26 mouse cellular contexts compared by ENCODE assay signal in the genomic region with DNA sequence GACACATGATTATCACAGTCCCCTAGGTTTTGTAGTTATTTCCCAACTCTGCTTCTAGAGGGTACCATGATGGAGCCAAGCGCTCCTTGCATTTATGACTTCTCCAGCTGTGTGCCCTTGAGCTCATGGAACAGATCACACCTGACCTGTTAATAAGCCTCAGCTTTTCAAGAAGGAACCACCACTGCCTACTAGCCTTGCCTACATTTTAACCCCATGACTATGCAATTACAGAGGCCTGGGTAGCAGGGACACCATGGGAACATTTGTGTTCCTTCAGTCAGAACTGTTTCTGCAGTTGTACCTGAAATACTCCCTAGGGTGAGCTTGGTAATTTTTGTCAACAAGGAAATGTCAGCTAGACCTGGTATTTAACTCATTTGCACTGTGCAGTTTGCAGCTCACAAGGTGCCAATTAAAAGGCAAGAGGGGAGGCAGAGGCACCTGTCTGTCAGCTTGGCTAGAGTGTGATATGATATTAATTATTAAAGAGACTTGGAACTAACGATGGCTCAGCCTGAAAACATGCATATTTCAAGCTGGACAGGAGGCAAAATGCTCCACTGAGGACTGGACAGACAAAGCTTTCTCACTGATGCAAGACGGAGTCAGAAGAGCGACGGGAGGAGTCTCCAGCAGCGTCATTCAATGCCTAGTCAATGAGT.
DNase-seq lines count a peak whose midpoint lies in the region; ATAC-seq and TF ChIP-seq lines count a peak whose summit lies in the region.
"Had no signal": no experiment of that assay in that cellular context is flagged by ENCODE, and none has a peak within 500 bp of the region (broad histone marks: within the 10 kb centered on the region; RNA-seq: fewer than 3 reads in every experiment).

No protein-coding gene starts in this region.

- H3K36me3 ChIP-seq in hindbrain, embryonic 15.5 days: no peaks in the 10 kb centered on the region
- H3K36me3 ChIP-seq in hindbrain, embryonic 16.5 days (ENCODE audit: control insufficient read depth, insufficient read depth, low read length): no peaks in the 10 kb centered on the region
- no peaks in the 10 kb centered on the region for H3K36me3 ChIP-seq in midbrain, embryonic 14.5 days (ENCODE audit: control insufficient read depth, insufficient read depth, low read length)
- no peaks in the 10 kb centered on the region for H3K36me3 ChIP-seq in midbrain, postnatal 0 days (ENCODE audit: insufficient read depth, low read length)
- no peaks in the 10 kb centered on the region for H3K36me3 ChIP-seq in midbrain, embryonic 15.5 days (replicated peaks)
- no peaks in the 10 kb centered on the region for H3K36me3 ChIP-seq in heart, embryonic 12.5 days
- H3K36me3 ChIP-seq: forebrain, embryonic 10.5 days; heart, embryonic 15.5 days; hindbrain, embryonic 10.5 days; hindbrain, embryonic 13.5 days had no signal

- no peaks in the 10 kb centered on the region for H3K9me3 ChIP-seq in hindbrain, embryonic 15.5 days
- H3K9me3 ChIP-seq in hindbrain, embryonic 16.5 days (ENCODE audit: control insufficient read depth, low read length): no peaks in the 10 kb centered on the region
- H3K9me3 ChIP-seq in midbrain, embryonic 14.5 days (ENCODE audit: control insufficient read depth, low read length): no peaks in the 10 kb centered on the region
- H3K9me3 ChIP-seq in midbrain, postnatal 0 days (ENCODE audit: low read length): no peaks in the 10 kb centered on the region
- H3K9me3 ChIP-seq in midbrain, embryonic 15.5 days: no peaks in the 10 kb centered on the region
- H3K9me3 ChIP-seq in heart, embryonic 12.5 days (replicated peaks): no peaks in the 10 kb centered on the region
- H3K9me3 ChIP-seq: forebrain, embryonic 10.5 days; heart, embryonic 15.5 days; hindbrain, embryonic 10.5 days; hindbrain, embryonic 13.5 days had no signal

- no peak overlapping the region for H3K4me3 ChIP-seq in hindbrain, embryonic 15.5 days
- no peak overlapping the region for H3K4me3 ChIP-seq in hindbrain, embryonic 16.5 days (ENCODE audit: low read length)
- H3K4me3 ChIP-seq in midbrain, embryonic 14.5 days (replicated peaks; ENCODE audit: low read depth, low read length): no peak overlapping the region
- no peak overlapping the region for H3K4me3 ChIP-seq in midbrain, postnatal 0 days (ENCODE audit: low read depth, low read length)
- H3K4me3 ChIP-seq in midbrain, embryonic 15.5 days: no peak overlapping the region
- no peak overlapping the region for H3K4me3 ChIP-seq in heart, embryonic 12.5 days
- no peak overlapping the region for H3K4me3 ChIP-seq in layer of hippocampus, adult 2 months
- H3K4me3 ChIP-seq: forebrain, embryonic 10.5 days; gastrocnemius, adult 2 months; heart, embryonic 15.5 days; hindbrain, embryonic 10.5 days; hindbrain, embryonic 13.5 days had no signal

- no peak overlapping the region for H3K9ac ChIP-seq in hindbrain, embryonic 15.5 days
- H3K9ac ChIP-seq in hindbrain, embryonic 16.5 days (ENCODE audit: low read depth, low read length): no peak overlapping the region
- no peak overlapping the region for H3K9ac ChIP-seq in midbrain, embryonic 14.5 days (replicated peaks; ENCODE audit: low read length)
- H3K9ac ChIP-seq in midbrain, postnatal 0 days (replicated peaks; ENCODE audit: low read length, poor library complexity, severe bottlenecking): no peak overlapping the region
- H3K9ac ChIP-seq in midbrain, embryonic 15.5 days: no peak overlapping the region
- no peak overlapping the region for H3K9ac ChIP-seq in heart, embryonic 12.5 days
- H3K9ac ChIP-seq: forebrain, postnatal 0 days; heart, embryonic 15.5 days; hindbrain, embryonic 13.5 days had no signal

- WGBS in hindbrain, embryonic 15.5 days: 74% methylated on average over 6 of the region's 6 CpGs
- WGBS in hindbrain, embryonic 16.5 days: 71% methylated on average over 6 of the region's 6 CpGs
- 75% methylated on average over 6 of the region's 6 CpGs for WGBS in midbrain, embryonic 14.5 days
- 70% methylated on average over 6 of the region's 6 CpGs for WGBS in midbrain, postnatal 0 days
- WGBS in midbrain, embryonic 15.5 days: 77% methylated on average over 6 of the region's 6 CpGs
- WGBS in heart, embryonic 12.5 days: 84% methylated on average over 6 of the region's 6 CpGs

- no peak overlapping the region for H3K4me2 ChIP-seq in hindbrain, embryonic 15.5 days
- H3K4me2 ChIP-seq in hindbrain, embryonic 16.5 days (ENCODE audit: low read length): no peak overlapping the region
- H3K4me2 ChIP-seq in midbrain, embryonic 14.5 days (ENCODE audit: low read length): no peak overlapping the region
- H3K4me2 ChIP-seq in midbrain, postnatal 0 days (ENCODE audit: low read depth, low read length, poor library complexity, severe bottlenecking): no peak overlapping the region
- H3K4me2 ChIP-seq in midbrain, embryonic 15.5 days: no peak overlapping the region
- H3K4me2 ChIP-seq in heart, embryonic 12.5 days: no peak overlapping the region
- H3K4me2 ChIP-seq: heart, embryonic 11.5 days; heart, embryonic 15.5 days; hindbrain, embryonic 13.5 days had no signal

- H3K27ac ChIP-seq in hindbrain, embryonic 15.5 days (replicated peaks): no peak overlapping the region
- H3K27ac ChIP-seq in hindbrain, embryonic 16.5 days (ENCODE audit: low read depth, low read length): no peak overlapping the region
- H3K27ac ChIP-seq in midbrain, embryonic 14.5 days (replicated peaks; ENCODE audit: low read depth, low read length): no peak overlapping the region
- no peak overlapping the region for H3K27ac ChIP-seq in midbrain, postnatal 0 days (ENCODE audit: low read depth, low read length)
- no peak overlapping the region for H3K27ac ChIP-seq in midbrain, embryonic 15.5 days
- no peak overlapping the region for H3K27ac ChIP-seq in heart, embryonic 12.5 days (ENCODE audit: poor library complexity, severe bottlenecking)
- H3K27ac ChIP-seq in layer of hippocampus, adult 2 months: no peak overlapping the region
- H3K27ac ChIP-seq: forebrain, embryonic 10.5 days; gastrocnemius, adult 2 months; heart, embryonic 15.5 days; hindbrain, embryonic 10.5 days; hindbrain, embryonic 13.5 days had no signal

- peak; percentile 14 for DNase-seq in midbrain, embryonic 14.5 days
- no peak for DNase-seq in midbrain, postnatal 0 days (ENCODE audit: low spot score)
- no peak for DNase-seq in layer of hippocampus, adult 2 months (ENCODE audit: low spot score in 2 of 2)
- DNase-seq: adrenal gland, postnatal 10 days; adrenal gland, postnatal 36 days; cerebellum, adult 11 months; cerebellum, adult 2 months; cerebellum, adult 9-11 months; cerebellum, postnatal 36 days; embryo, embryonic 11 days; forebrain, postnatal 0 days; gastrocnemius, adult 2 months; gastrocnemius, postnatal 14 days; heart, adult 11 months; heart, postnatal 10 days; heart, postnatal 36 days had no signal

- no peaks in the 10 kb centered on the region for H3K27me3 ChIP-seq in hindbrain, embryonic 15.5 days
- H3K27me3 ChIP-seq in hindbrain, embryonic 16.5 days (replicated peaks; ENCODE audit: control insufficient read depth, insufficient read depth, low read length): no peaks in the 10 kb centered on the region
- no peaks in the 10 kb centered on the region for H3K27me3 ChIP-seq in midbrain, embryonic 14.5 days (ENCODE audit: control insufficient read depth, insufficient read depth, low read length)
- no peaks in the 10 kb centered on the region for H3K27me3 ChIP-seq in midbrain, postnatal 0 days (ENCODE audit: insufficient read depth, low read length)
- H3K27me3 ChIP-seq in midbrain, embryonic 15.5 days (replicated peaks): no peaks in the 10 kb centered on the region
- no peaks in the 10 kb centered on the region for H3K27me3 ChIP-seq in heart, embryonic 12.5 days (replicated peaks)
- H3K27me3 ChIP-seq: heart, embryonic 15.5 days; hindbrain, embryonic 13.5 days had no signal

- no peak for TF ChIP-seq CTCF in midbrain, postnatal 0 days (IDR thresholded peaks at IDR 0.05)
- no peak for TF ChIP-seq CTCF in layer of hippocampus, adult 2 months (conservative IDR thresholded peaks at IDR 0.05)

- 0 out of 2 replicates have a peak, but pooled peaks have one; percentile 30 for ATAC-seq in hindbrain, embryonic 15.5 days (ENCODE audit: low FRiP score, low read depth)
- no peak for ATAC-seq in hindbrain, embryonic 16.5 days
- peak; percentile 46; the same call in 1 of the 2 replicates for ATAC-seq in midbrain, embryonic 14.5 days (ENCODE audit: low FRiP score, low TSS enrichment)
- ATAC-seq in midbrain, postnatal 0 days (ENCODE audit: low FRiP score): no peak
- ATAC-seq in midbrain, embryonic 15.5 days (replicated peaks): peak; percentile 73
- ATAC-seq in heart, embryonic 12.5 days (ENCODE audit: insufficient number of reproducible peaks, low FRiP score): no peak
- ATAC-seq: forebrain, embryonic 14.5 days; forebrain, postnatal 0 days had no signal

- no peaks in the 10 kb centered on the region for H3K4me1 ChIP-seq in hindbrain, embryonic 15.5 days (replicated peaks)
- H3K4me1 ChIP-seq in hindbrain, embryonic 16.5 days (ENCODE audit: control insufficient read depth, insufficient read depth, low read depth, low read length): no peaks in the 10 kb centered on the region
- no peaks in the 10 kb centered on the region for H3K4me1 ChIP-seq in midbrain, embryonic 14.5 days (ENCODE audit: control insufficient read depth, insufficient read depth, low read length)
- no peaks in the 10 kb centered on the region for H3K4me1 ChIP-seq in midbrain, postnatal 0 days (ENCODE audit: insufficient read depth, low read length)
- no peaks in the 10 kb centered on the region for H3K4me1 ChIP-seq in midbrain, embryonic 15.5 days
- H3K4me1 ChIP-seq in heart, embryonic 12.5 days (replicated peaks): peaks cover 6% of the 10 kb centered on the region; the same call in 1 of the 2 replicates
- H3K4me1 ChIP-seq: forebrain, embryonic 10.5 days; heart, embryonic 15.5 days; hindbrain, embryonic 10.5 days; hindbrain, embryonic 13.5 days had no signal

Comparison
In these comparisons a context has a peak if more than half of its experiments do, and no peak if none do; other contexts are left out.
1. ATAC-seq: peak in hindbrain, embryonic 15.5 days (single experiment), midbrain, embryonic 14.5 days (single experiment) and midbrain, embryonic 15.5 days (single experiment); none in hindbrain, embryonic 16.5 days (single experiment), midbrain, postnatal 0 days (single experiment) and heart, embryonic 12.5 days (single experiment).